Mouse (Mus musculus) limb, embryonic 11.5 days (tissue): ENCODE data around the gene Myo18b. TPM values are rescaled to one million over a fixed set of nuclear protein-coding genes. Genes with fewer than 3 reads are reported as not detected.

Experiments used
- ATAC-seq: fragments of 200-750 bp; cut with Nextera tagmentation; 2 replicates; pipeline ENCODE4 v1.8.0; 2017; ENCODE audit warnings: low read depth; ENCODE audit not compliant: insufficient number of reproducible peaks, low FRiP score, low TSS enrichment
- DNase-seq: peaks from one replicate; pipeline ENCODE4 v3.0.0-alpha.2; 2015; ENCODE audit warnings: low spot score
- H3K27ac ChIP-seq: fragments of 300-500 bp; sonication (generic); replicated peaks from 2 replicates; pipeline ENCODE4 v1.5.1; 2014; ENCODE audit warnings: low read depth, mild to moderate bottlenecking, low read length
- H3K27me3 ChIP-seq: fragments of 300-500 bp; sonication (generic); 2 replicates; pipeline ENCODE4 v1.6.1; 2014; ENCODE audit warnings: mild to moderate bottlenecking, low read length, mixed read lengths; ENCODE audit not compliant: control insufficient read depth, insufficient read depth
- H3K36me3 ChIP-seq: fragments of 300-500 bp; sonication (generic); 2 replicates; pipeline ENCODE4 v1.6.1; 2014; ENCODE audit warnings: mild to moderate bottlenecking, low read length, moderate library complexity, mixed read lengths; ENCODE audit not compliant: control insufficient read depth, insufficient read depth
- H3K4me1 ChIP-seq: fragments of 300-500 bp; sonication (generic); 2 replicates; pipeline ENCODE4 v1.6.1; 2014; ENCODE audit warnings: low read length, mixed read lengths; ENCODE audit not compliant: control insufficient read depth, insufficient read depth
- H3K4me2 ChIP-seq: fragments of 300-500 bp; sonication (generic); 2 replicates; pipeline ENCODE4 v1.6.1; 2014; ENCODE audit warnings: low read depth, mild to moderate bottlenecking, moderate library complexity; ENCODE audit not compliant: severe bottlenecking
- H3K4me3 ChIP-seq: fragments of 300-500 bp; sonication (generic); 2 replicates; pipeline ENCODE4 v1.5.1; 2014; ENCODE audit warnings: low read depth, low read length
- H3K9ac ChIP-seq: fragments of 300-500 bp; sonication (generic); 2 replicates; pipeline ENCODE4 v1.6.1; 2014; ENCODE audit warnings: mild to moderate bottlenecking, low read length
- H3K9me3 ChIP-seq: fragments of 300-500 bp; sonication (generic); 2 replicates; pipeline ENCODE4 v1.6.1; 2016; ENCODE audit warnings: low read length; ENCODE audit not compliant: control insufficient read depth
- WGBS: fragments of 180-500 bp; shearing (Covaris S2); extraction: QIAGEN DNeasy Blood & Tissue Kit; methylation state at CpG from one replicate; pipeline ENCODE4 v1.1.7; 2014; 5-methylcytosine and 5-hydroxymethylcytosine counted together
- polyA plus RNA-seq: library from polyadenylated mRNA; unstranded; fragments of >200 nt; fragmentation: Nextera tagmentation; extraction: Ambion mirVana; gene quantifications from 2 replicates; pipeline ENCODE4 v1.2.1, GENCODE M21; 2014

The Myo18b gene
- polyA plus RNA-seq, 1 experiment from 2014 or later, result 0.48 TPM

GRCm38 (mm10) chr5:112822426-112822825 is 73.7 kb downstream of the Myo18b start:
- Histone ChIP-seq H3K4me1 (no peaks in the 10 kb centered on the region), H3K4me2 (no peak overlapping the region), H3K9ac (no peak overlapping the region), H3K9me3 (no peaks in the 10 kb centered on the region), H3K36me3 (no peaks in the 10 kb centered on the region), H3K27ac (no peak overlapping the region), H3K27me3 (no peaks in the 10 kb centered on the region), H3K4me3 (no peak overlapping the region)
- whole genome bisulfite sequencing, result 67% methylated on average over 3 of the region's 3 CpGs
- ATAC-seq, result no peak
- no peak for DNase-seq

DNA sequence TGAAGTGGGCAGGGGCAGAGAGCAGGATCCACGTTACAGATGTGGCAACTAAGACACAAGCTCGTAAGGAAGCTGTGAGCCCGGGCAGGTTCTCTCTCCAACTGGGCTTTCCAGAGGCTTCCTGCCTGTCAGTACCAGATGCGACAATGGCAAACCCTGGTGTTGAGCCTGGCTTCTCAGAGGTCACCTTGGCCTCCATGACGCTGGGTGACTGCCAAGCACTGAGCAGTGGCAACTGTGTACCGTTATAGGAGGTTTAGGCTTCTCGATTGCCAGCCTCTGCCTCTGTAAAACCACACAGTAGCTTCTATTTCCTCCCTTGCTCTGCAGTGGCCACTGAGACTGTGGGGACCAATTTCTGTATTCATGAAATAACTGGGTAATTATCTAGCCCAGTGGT is 81.1 kb downstream of the Myo18b start:
- no peak for ATAC-seq
- 84% methylated on average over 7 of the region's 7 CpGs for WGBS

DNA sequence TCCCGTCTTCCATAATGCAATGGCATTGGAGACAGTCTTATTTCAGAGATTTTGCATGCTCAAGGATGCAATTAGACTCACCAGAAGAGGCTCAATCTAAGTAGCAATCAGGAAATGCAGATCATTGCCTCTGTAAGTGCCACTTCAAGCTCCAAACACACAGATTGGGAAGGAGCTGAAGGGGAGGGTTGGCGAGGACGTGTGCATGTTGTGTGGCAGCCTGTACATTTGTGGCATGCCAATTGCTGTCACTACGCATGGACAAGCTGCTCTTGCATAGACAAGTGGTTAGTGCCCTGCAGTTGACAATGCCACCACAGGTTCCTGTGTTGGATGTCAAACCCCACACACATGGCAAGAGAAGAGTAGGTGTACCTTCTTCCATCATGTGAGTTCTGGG is 88.5 kb downstream of the Myo18b start:
- WGBS, result 87% methylated on average over 4 of the region's 4 CpGs
- Histone ChIP-seq H3K9me3 (no peaks in the 10 kb centered on the region; the same call in 1 of the 2 replicates), H3K9ac (no peak overlapping the region), H3K4me2 (no peak overlapping the region), H3K27me3 (no peaks in the 10 kb centered on the region), H3K4me1 (no peaks in the 10 kb centered on the region), H3K36me3 (no peaks in the 10 kb centered on the region), H3K4me3 (no peak overlapping the region), H3K27ac (no peak overlapping the region)
- ATAC-seq (no peak), DNase-seq (no peak)

More for the DNA sequence above, 81.1 kb downstream of the Myo18b start:
- Histone ChIP-seq H3K9ac (no peak overlapping the region), H3K4me3 (no peak overlapping the region), H3K27me3 (no peaks in the 10 kb centered on the region), H3K4me2 (no peak overlapping the region), H3K27ac (no peak overlapping the region), H3K9me3 (no peaks in the 10 kb centered on the region; the same call in 1 of the 2 replicates), H3K4me1 (no peaks in the 10 kb centered on the region), H3K36me3 (no peaks in the 10 kb centered on the region)
- no peak for DNase-seq

GRCm38 (mm10) chr5:112796086-112796485 is 100.1 kb downstream of the Myo18b start:
- Histone ChIP-seq H3K27ac (no peak overlapping the region), H3K9me3 (no peaks in the 10 kb centered on the region), H3K4me2 (no peak overlapping the region), H3K9ac (no peak overlapping the region), H3K36me3 (no peaks in the 10 kb centered on the region), H3K4me3 (no peak overlapping the region), H3K27me3 (no peaks in the 10 kb centered on the region), H3K4me1 (no peaks in the 10 kb centered on the region)
- ATAC-seq, result no peak
- no peak for DNase-seq
- WGBS, result 74% methylated on average over 7 of the region's 7 CpGs

- no peak for DNase-seq
- no peak overlapping the region for H3K27ac ChIP-seq
- WGBS, result 77% methylated on average over 15 of the region's 15 CpGs
Observed at GRCm38 (mm10) chr5:112791792-112792780, 104.1 kb downstream of the Myo18b start.

GRCm38 (mm10) chr5:112790376-112791111 is 105.6 kb downstream of the Myo18b start:
- Histone ChIP-seq H3K4me1 (no peaks in the 10 kb centered on the region), H3K9ac (no peak overlapping the region), H3K9me3 (no peaks in the 10 kb centered on the region), H3K27me3 (no peaks in the 10 kb centered on the region), H3K4me2 (no peak overlapping the region), H3K27ac (no peak overlapping the region), H3K4me3 (no peak overlapping the region), H3K36me3 (no peaks in the 10 kb centered on the region)
- WGBS, result 81% methylated on average over 4 of the region's 4 CpGs
- ATAC-seq (no peak), DNase-seq (no peak)

More at GRCm38 (mm10) chr5:112791792-112792780, 104.1 kb downstream of the Myo18b start:
- Histone ChIP-seq H3K4me3 (no peak overlapping the region), H3K27me3 (no peaks in the 10 kb centered on the region), H3K4me1 (no peaks in the 10 kb centered on the region), H3K9me3 (no peaks in the 10 kb centered on the region), H3K9ac (no peak overlapping the region), H3K36me3 (no peaks in the 10 kb centered on the region), H3K4me2 (no peak overlapping the region)
- ATAC-seq, result no peak

DNA sequence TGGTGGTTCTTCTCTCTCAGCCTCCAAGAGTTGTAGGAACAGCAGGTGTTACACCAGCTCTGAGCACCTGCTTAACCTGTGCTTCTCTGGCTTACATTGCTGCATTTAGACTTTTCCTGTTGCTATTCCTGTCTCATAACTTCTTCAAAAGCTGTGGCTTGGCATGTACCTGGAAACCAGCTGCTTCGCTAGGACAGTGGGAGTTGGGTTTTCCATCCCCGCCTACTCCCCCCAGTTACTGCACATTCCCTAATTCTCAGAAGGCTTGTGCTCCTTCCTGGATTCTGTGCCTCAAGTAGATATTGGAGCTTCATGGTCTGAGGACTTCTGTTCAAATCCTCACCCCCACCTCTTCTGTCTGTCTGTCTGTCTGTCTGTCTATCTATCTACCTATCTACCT is 107.7 kb downstream of the Myo18b start:
- Histone ChIP-seq H3K36me3 (no peaks in the 10 kb centered on the region), H3K4me2 (no peak overlapping the region), H3K27ac (no peak overlapping the region), H3K4me1 (no peaks in the 10 kb centered on the region), H3K27me3 (no peaks in the 10 kb centered on the region), H3K9me3 (no peaks in the 10 kb centered on the region), H3K4me3 (no peak overlapping the region), H3K9ac (no peak overlapping the region)
- 87% methylated on average over 2 of the region's 2 CpGs for WGBS
- DNase-seq (no peak), ATAC-seq (no peak)

GRCm38 (mm10) chr5:112786788-112787187 is 109.4 kb downstream of the Myo18b start:
- ATAC-seq (no peak), DNase-seq (no peak)
- H3K4me1 ChIP-seq, result no peaks in the 10 kb centered on the region
- H3K36me3 ChIP-seq, result no peaks in the 10 kb centered on the region
- H3K4me2 ChIP-seq, result no peak overlapping the region
- no peak overlapping the region for H3K4me3 ChIP-seq
- no peak overlapping the region for H3K27ac ChIP-seq
- H3K9me3 ChIP-seq, result no peaks in the 10 kb centered on the region
- no peak overlapping the region for H3K9ac ChIP-seq
- 89% methylated on average over 6 of the region's 6 CpGs for WGBS
- no peaks in the 10 kb centered on the region for H3K27me3 ChIP-seq
